Mouse (Mus musculus): Measurements from ENCODE around the gene 2410004B18Rik. TPM values are rescaled to one million over a fixed set of nuclear protein-coding genes. Genes with fewer than 3 reads are reported as not detected.
"Not testable (repeated sequence)": the region's sequence is repeated elsewhere in the genome, so short reads cannot be mapped to it uniquely, and the experiment has no call there.

Gene 2410004B18Rik
- 10 to 100 TPM; 36.6 to 42.2 TPM for total RNA-seq (2021)
- long read RNA-seq, experiment 1, transcript 2410004B18Rik-201 (3 exons, 1,547 nt) = major isoform, 32 of 54 reads
- long read RNA-seq, experiment 1, transcript 2410004B18Rik-202 (4 exons, 1,644 nt) = minor isoform, 8 of 54 reads
- long read RNA-seq, experiment 1, transcript 2410004B18Rik-207 (3 exons, 724 nt) = minor isoform, 7 of 54 reads
- long read RNA-seq, experiment 1, partial matches to known transcripts = 3 of 54 reads
- long read RNA-seq, experiment 1, other reads (novel, unspliced or antisense) = 1 of 54 reads
- long read RNA-seq, experiment 2, transcript 2410004B18Rik-201 (3 exons, 1,547 nt) = major isoform, 40 of 59 reads
- long read RNA-seq, experiment 2, transcript 2410004B18Rik-202 (4 exons, 1,644 nt) = minor isoform, 6 of 59 reads
- long read RNA-seq, experiment 2, transcript 2410004B18Rik-207 (3 exons, 724 nt) = minor isoform, 7 of 59 reads
- long read RNA-seq, experiment 2, partial matches to known transcripts = 1 of 59 reads
- long read RNA-seq, experiment 2, other reads (novel, unspliced or antisense) = 3 of 59 reads

DNA sequence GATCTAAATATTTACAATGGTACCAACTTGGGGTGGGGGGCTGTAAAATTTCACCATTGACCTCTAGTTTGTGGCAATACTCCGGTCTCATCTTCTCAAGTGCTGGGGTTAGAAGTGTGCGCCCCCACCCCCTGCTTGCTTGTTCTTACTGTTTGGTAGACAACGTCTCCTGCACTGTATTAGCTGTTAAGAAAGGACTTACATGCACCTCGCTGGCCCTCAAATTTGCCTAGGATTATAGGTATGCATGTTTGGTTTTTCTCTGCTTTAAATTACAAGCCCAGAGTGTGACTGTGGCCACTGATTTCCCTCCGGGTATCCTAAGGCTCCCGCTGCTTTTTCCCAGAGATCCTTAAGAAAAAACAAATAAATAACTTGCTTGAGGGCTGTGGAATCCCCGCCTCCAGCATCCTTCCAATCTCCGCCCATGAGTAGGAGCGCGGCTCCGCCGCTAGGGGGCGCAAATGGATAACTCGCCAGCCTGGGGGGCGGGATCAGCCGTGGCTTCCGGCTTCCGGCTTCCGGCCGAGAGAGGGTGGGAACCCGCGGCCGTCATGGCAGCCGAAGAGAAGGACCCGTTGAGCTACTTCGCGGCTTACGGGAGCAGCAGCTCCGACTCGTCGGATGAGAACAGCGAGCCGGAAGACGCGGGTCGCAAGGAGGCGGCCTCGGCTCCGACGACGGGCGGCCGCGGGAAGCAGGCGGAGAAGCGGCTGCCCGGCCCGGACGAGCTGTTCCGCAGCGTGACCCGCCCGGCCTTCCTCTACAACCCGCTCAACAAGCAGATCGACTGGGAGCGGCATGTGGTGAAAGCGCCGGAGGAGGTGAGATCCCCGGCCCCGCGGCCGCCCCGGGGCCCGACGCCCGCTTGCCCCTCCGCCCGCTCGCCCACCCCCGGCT is at the start of gene 2410004B18Rik:
2410004B18Rik (plus strand) TSS at position 510 of the 900 bp plus-strand sequence.
- peak; percentile 89 to 93 for DNase-seq (ENCODE audit: low spot score in 2 of 2)
- intact Hi-C loops (cut with DNase I) = no loop called here

DNA sequence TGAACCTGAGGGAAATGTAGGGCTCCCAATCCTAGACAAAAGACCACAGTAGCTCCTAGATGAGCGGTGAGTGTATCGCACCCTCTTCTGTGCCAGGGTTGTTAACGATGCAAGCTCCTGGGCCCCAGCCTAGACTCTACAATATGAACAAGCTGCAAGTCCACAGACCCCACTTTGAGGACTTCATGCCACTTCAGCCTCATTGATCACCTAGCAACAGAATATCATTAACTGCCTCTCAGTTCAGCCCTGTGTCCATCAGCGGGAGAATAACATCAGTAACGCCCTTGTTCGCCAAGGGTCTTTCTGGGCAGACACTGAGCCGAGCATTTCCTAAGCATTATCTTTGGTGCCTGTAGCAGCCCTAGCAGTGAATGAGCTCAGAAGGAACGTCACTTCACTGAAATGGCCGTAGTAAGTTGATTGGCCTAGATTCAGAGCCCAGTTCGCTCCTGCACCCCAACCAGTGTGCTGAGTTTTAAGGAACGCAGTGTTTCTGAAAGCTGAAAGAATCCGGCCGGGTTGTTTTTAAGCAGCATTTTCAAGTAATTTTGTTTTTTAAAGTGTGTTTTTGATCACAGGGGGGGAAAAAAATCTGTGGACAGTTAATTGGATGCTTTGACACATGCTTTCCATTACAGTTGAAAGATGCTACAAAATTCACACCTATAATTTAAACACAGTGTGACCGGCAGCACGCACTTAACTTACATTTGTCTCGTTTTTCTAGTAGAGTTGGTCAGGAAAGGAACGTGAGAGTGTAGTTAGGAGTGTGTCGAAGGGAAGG is 47.3 kb upstream of the 2410004B18Rik start:
- peak; percentile 40 to 63 for DNase-seq (ENCODE audit: low spot score in 2 of 2)
- intact Hi-C loops (cut with DNase I) = no loop called here

DNA sequence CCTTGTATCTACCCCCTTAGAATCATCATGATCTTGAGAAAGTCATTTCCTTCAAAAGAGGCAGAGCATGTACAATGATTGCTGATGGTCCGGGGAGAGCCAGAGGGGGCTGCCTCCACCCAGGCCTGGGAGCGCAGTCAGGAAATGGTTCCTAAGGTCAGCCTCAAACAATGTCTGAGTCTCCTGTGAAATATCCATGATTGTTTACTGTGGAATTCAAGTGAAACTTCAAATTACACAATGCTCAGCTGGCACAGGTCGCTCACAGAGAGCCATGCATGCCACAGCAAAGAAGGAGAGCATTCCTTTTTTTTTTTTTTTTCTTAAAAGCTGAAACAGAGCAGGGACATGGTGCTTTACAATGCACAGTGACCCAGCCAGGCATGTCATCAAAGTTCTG is 45.4 kb upstream of the 2410004B18Rik start:
- intact Hi-C loops (cut with DNase I) = no loop called here
- DNase-seq (ENCODE audit: low spot score in 2 of 2) = no peak

DNA sequence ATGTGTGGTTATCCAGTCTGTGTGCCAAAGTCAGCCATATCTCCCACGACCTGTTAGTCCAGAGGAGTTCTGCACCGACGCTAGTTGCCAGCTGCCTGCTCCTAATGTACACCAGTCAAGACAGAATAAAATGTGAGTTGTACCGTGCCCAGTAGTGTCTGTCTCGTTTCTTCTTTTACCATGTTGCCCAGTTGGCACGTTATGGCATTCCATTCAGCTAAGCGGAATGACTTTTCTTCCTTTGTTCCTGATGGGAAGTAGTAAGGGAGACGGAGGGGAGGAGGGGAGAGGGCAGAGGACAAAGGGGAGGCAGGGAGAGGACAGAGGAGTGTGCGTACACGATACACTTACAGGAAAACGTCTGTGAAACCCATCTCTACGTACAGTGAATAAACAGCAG is 43.7 kb upstream of the 2410004B18Rik start:
- DNase-seq (ENCODE audit: low spot score in 2 of 2) = no peak
- intact Hi-C loops (cut with DNase I) = no loop called here

DNA sequence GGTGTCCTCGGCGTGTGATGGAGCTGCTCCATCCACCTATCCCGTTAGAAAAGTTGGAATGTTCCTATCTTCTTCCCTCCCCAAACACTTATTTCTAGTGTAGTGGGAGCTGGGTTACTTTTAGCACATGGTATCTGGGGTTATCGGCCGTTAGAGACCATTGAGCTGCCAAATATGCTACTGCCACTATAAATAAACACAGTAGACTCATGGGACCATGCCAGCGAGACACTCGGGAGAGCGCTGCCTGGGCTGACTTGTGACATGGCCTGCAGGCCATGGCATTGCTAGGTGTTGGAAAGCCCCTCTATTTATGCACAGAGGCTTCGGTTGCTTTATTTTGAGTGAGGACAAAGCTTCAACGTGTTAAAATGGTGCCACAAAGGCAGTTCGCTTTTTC is 40.1 kb upstream of the 2410004B18Rik start:
- intact Hi-C loops (cut with DNase I) = no loop called here
- no peak for DNase-seq (ENCODE audit: low spot score in 2 of 2)

DNA sequence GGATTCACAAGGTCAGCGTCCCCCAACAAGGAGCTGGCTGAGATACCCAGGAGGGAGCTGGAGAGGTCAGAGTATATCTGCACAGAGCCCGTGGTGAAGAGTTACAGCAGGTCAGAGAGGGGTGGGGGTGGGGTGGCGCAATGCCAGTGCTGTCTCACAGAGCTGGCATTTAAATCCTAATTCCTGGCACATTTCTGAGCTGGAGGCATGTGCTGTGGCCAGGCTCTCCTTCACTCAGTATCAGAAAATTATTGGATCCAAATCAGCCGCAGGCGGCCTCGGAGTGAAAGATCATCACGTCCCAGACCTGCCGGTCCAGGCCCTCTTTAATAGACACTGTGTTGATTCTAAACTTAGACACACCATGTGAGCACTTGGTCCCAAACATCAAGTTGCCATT is 38.0 kb upstream of the 2410004B18Rik start:
- intact Hi-C loops (cut with DNase I) = no loop called here
- DNase-seq (ENCODE audit: low spot score in 2 of 2) = no peak

DNA sequence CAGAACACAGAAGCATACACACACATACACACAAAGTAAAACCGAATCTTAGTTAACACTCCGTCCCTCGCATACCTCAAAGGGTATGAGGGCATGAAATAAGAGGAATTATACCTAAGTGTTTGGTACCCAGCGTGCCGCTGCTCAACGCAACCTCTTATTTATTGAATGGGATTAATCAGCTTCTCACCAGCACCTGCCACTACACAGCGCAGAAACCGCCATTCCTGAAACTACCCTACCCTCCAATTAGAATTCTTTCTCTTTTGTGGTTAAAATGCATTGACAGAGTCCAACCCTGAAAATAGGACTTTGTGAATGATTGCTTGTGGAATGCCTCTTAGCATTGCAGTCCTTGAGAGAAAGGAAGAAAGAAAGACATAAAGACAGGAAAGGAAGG is 34.3 kb upstream of the 2410004B18Rik start:
- no peak for DNase-seq (ENCODE audit: low spot score in 2 of 2)
- intact Hi-C loops (cut with DNase I) = no loop called here

DNA sequence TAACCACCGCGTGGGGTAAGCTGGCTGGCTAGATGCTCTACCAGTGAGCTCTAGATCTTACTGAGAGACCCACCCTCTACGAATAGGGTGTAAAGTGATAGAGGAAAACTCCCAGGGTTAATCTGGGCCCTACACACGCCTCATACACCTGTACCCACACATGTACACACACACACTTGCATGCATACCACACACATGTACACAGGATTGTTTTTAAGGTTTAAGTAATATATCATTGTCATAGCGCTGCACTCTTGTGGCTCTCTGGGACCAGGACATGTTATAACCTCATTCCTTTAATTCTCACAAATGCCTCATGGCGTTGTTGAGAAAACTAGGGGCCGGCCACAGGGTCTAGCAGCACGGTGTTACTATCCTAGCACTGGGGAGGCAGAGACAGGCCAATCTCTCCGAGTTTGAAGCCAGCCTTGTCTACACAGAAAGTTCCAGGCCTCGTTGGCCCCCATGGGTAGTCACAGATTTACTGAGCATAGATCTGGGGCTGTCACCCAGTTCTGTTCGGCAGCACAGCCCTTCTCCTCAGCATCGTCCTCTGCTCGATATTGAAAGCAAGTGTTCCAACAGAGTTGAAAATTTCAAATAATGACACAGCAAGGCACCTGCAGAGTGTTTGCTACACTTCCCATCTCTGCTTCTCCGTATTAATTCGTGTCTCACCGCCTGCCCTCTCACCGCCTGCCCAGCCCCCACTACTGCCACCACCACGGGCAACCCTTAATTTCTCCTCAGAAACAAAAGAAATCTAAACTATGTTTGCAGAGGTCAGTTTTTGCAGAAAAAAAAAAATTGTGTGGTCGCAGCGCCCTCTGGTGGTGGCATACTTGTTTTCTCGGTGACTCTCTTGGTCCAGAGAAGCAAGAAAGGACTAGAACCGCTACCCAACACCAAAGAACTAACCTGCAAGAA is 32.7 kb upstream of the 2410004B18Rik start:
- intact Hi-C loops (cut with DNase I) = loop anchor here (1.0 to 5.0 kb wide), 3 partner anchors 148 to 321 kb away; partner anchors contain the start of genes Ccn1 and Ddah1
- DNase-seq (ENCODE audit: low spot score in 2 of 2) = peak; percentile 30 to 69

DNA sequence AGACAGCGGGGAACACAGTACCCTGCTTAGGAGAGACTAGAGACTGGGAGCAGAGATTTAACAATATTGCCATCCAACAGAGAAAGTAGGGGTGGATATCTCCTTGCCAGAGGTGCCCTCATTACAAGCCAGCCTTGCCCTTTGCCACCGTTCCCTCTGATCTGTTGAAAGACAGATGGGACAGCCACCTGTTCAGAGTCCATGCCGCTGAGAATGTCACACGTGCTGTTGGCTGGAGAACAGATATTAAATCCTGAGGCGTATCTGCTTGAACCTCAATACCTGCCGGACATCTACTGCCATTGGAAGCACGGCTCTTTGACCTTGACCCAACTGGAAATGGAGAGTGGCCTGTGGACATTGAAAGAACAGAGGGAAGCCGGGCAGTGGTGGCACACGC is 31.2 kb upstream of the 2410004B18Rik start:
- intact Hi-C loops (cut with DNase I) = loop anchor here (5.0 kb wide), 2 partner anchors 149 to 259 kb away; partner anchors contain the start of genes Ccn1 and Ddah1
- DNase-seq (ENCODE audit: low spot score in 2 of 2) = no peak

DNA sequence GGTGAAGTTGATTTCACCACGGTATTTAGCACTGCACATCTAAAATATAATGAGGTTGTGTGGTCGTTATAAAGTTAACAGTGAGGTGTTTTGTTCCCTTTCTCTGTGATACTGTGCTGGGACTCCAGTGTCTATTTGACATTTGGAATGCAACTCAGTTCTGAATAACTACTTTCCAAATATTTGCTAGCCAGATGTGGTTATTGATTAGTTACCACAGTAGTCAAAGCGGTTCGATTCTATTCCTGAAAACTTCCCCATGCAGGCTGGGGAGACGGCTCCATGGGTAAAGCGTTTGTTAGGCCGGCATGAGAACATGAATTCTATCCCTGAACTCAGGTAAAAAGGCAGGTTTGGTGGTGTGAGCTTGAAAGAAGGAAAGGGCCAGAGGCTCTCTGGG is 25.3 kb upstream of the 2410004B18Rik start:
- intact Hi-C loops (cut with DNase I) = no loop called here
- DNase-seq (ENCODE audit: low spot score in 2 of 2) = no peak

DNA sequence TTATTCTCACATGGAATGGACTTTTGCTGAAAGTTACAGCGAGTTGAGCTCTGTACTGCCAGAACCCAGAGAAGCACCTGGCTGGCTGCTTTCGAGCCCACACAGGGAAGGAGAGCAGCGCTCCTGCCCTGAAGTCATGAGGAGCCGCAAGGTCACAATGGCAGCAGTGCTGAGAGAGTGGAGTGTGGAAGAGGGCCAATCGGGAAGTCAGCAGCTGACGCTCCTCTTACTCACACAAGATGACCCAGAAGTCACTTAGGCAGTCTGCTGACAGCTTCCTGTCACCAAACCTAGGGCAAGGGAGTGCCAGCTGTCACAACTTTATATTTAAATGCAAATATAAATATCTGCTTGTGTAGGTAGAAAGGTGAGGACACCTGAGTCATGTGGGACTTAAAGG is 24.6 kb upstream of the 2410004B18Rik start:
- intact Hi-C loops (cut with DNase I) = no loop called here
- no peak for DNase-seq (ENCODE audit: low spot score in 2 of 2)

DNA sequence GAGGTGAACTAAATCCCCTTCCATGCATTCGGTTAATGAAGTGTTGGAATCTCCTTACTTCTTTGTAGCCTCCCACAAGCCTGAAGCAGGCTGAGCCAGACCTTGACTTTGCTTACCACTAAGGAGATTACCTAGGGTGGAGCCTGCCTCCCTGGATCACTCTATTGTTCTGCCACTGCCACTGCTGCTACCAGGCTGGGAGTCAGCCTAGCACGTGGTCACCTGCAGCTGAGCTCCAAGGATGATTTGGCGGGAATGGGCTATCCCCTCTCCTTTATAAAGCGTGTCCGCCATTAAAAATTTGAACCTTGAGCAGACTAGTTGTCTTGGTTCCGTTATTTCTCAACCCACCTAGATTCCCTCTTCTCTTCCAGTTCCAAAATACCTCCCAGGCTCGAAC is 23.9 kb upstream of the 2410004B18Rik start:
- DNase-seq (ENCODE audit: low spot score in 2 of 2); intact Hi-C loops (cut with DNase I): not testable (repeated sequence)

DNA sequence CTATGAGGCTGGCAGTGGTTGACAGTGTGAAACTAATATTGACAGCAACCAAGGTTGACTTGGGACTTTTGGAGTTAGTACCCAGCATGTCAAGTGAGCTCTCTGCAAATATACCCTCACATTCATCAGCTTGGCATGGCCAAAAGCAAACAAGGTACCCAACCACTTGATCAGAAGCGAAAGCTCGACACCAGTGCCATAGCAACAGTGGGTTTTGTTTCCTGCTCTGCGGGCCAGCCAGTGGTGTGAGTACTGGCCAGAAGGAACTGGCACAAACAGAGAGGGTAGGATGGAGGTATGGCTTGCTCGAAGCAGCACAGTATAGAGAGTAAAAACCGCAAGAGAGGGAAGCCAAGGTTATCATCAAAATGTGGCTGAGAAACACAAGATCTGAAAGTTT is 21.4 kb upstream of the 2410004B18Rik start:
- intact Hi-C loops (cut with DNase I) = no loop called here
- no peak for DNase-seq (ENCODE audit: low spot score in 2 of 2)

DNA sequence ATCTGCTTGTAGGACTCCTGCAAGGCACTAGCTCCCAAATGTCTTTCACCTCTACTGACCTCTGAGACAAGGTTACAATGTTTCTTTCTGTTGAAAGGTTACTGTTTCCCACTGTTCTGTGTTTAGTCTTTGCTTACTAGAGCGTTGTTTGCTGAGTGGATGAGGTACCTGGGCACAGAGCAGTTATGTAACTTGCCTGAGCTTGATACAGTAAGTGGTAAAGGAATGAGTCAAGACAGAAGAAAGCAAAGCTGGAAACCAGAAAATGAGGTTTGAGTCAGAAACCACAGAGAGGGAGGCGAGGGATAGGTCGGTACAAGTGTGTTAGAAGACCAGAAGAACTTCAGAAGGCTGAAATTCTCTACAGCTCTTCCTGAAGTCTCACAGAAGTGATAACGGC is 21.0 kb upstream of the 2410004B18Rik start:
- DNase-seq (ENCODE audit: low spot score in 2 of 2) = no peak
- intact Hi-C loops (cut with DNase I) = no loop called here

DNA sequence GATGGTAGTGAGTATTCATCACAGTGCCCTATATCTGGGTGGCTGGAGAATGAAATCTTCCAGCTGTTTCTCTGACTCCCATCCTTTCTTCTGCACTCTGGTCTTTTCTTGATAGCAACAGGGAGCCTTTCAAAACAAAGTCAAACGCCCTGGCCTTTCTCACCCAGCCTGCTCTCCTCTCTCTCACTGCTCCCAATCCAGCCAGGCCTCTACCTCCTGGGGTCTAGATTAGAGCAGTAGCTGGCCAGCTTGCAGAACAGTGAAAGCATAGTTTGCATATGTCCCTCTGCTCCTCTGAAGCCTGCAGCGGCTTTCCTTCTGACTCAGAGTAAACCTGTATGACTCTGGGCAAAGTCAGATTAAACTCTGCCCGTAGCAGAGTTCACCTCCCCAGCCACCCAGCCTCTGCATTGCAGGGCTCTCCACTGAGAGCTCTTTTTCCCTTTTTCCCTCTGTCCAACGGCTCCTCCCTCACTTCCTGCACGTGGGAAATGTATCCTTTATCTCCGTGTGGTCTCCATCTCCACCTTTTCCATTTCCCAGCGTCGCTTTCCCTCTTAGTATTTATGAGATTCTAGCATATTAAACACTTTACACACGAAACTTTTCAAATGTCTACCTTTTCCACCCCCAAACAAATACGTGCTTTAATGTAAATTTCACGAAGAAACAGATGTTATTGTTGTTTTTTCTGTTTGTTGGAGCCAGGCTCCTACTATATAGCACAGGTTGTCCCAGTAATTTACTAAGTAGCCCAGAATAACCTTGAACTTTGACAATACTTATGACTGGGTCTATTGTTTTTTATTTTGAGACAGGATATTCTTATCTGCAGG is 15.6 kb upstream of the 2410004B18Rik start, which contains the start of gene Bcl10:
Bcl10 (plus strand) TSS at position 786 of the 836 bp plus-strand sequence.
- DNase-seq (ENCODE audit: low spot score in 2 of 2) = no peak
- intact Hi-C loops (cut with DNase I) = no loop called here

DNA sequence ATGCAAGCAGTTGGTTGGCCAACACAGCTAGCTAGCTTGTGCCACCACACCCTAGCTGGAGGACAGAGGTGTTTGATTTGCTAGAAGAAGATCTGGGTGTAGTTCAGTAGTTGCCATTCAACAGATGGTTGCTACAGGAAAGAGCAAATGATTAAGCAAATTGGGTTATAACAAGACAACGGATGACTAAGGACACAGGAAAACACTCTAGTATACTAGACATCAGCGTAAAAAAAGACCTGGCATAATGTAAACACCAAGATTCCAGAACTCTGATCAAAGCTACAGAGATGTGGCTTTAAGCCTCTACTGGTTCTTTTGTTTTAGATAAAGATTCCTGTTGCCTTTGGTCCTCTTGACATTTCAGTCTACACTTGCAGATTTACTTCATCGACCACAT is 14.8 kb upstream of the 2410004B18Rik start:
- no peak for DNase-seq (ENCODE audit: low spot score in 2 of 2)
- intact Hi-C loops (cut with DNase I) = no loop called here

DNA sequence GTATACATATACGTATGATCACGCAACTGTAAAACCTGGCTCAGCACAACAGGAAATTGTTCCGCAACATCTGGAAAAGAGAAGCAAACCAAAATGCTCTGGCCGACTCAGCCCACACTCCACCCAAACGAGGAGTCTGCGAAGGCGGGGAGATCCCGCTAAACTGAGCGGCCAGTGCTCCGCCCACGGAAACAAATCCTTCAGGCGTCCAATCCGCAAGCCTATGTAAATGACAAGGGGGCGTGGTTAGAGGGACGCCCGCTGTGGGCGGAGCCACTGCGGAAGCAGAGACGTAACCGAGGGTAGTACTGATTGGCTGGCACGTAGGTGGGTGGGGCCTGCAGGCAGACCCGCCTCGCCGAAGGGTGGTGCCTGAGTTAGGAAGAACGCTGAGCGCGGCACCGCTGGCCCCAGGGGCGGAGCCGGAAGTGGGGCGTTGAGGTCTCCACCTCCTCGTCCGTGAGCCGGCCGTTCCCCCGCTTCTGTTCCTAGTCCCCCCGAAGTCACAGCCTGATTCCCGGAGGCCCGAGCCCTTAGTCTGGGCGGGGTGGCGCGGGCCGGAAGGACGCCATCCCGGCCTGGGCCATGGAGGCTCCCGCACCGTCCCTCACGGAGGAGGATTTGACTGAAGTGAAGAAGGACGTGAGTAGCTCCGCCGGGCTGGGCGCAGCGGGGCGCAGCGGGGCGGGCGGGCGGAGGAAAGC is 13.8 kb upstream of the 2410004B18Rik start:
- peak; percentile 99 for DNase-seq (ENCODE audit: low spot score in 2 of 2)
- intact Hi-C loops (cut with DNase I) = no loop called here
